Mouse (Mus musculus) MEL (cell line): ENCODE results near the gene Slc7a8.
A peak's percentile ranks its signal among the peaks of the same experiment; 100 is the strongest.

Experiments
- CTCF ChIP-seq, 3 experiments: IDR thresholded peaks in 2 of 3; conservative IDR thresholded peaks in 1 of 3; 2 replicates each; pipeline ENCODE4 v1.5.1; 2011 to 2012; ENCODE audit warnings: low read length in 3 of 3, low read depth in 2 of 3, mild to moderate bottlenecking in 2 of 3, improper control_type of control experiment in 1 of 3, inconsistent platforms in 1 of 3, mixed read lengths in 1 of 3, moderate library complexity in 1 of 3; ENCODE audit not compliant: control insufficient read depth in 1 of 3, insufficient read depth in 1 of 3, poor library complexity in 1 of 3, severe bottlenecking in 1 of 3
- EP300 ChIP-seq, 2 experiments: IDR thresholded peaks; 2 replicates each; pipeline ENCODE4 v1.6.1; 2011; ENCODE audit warnings: improper control_type of control experiment in 2 of 2, low read length in 2 of 2, low read depth in 1 of 2, mild to moderate bottlenecking in 1 of 2
- ETS1 ChIP-seq: IDR thresholded peaks from 2 replicates; pipeline ENCODE4 v1.6.1; 2012; ENCODE audit warnings: low read depth, mild to moderate bottlenecking, inconsistent platforms, low read length, improper control_type of control experiment, moderate library complexity
- GABPA ChIP-seq: IDR thresholded peaks from 2 replicates; pipeline ENCODE4 v1.6.1; 2012; ENCODE audit warnings: low read depth, mild to moderate bottlenecking, inconsistent platforms, low read length, improper control_type of control experiment, moderate library complexity
- MAX ChIP-seq: IDR thresholded peaks from 2 replicates; pipeline ENCODE4 v1.6.1; 2011; ENCODE audit warnings: low read length, improper control_type of control experiment
- NELFE ChIP-seq: IDR thresholded peaks from 2 replicates; pipeline ENCODE4 v1.6.1; 2011; ENCODE audit warnings: low read depth, low read length, improper control_type of control experiment
- POLR2A ChIP-seq, 2 experiments: IDR thresholded peaks; 2 replicates each; pipeline ENCODE4 v1.6.1; 2011 to 2012; ENCODE audit warnings: low read length in 2 of 2, mild to moderate bottlenecking in 2 of 2, control low read depth in 1 of 2, improper control_type of control experiment in 1 of 2, low read depth in 1 of 2, moderate library complexity in 1 of 2; ENCODE audit not compliant: control insufficient read depth in 1 of 2, insufficient read depth in 1 of 2, poor library complexity in 1 of 2
- TCF12 ChIP-seq: IDR thresholded peaks from 2 replicates; pipeline ENCODE4 v1.6.1; 2014; ENCODE audit warnings: low read depth, mild to moderate bottlenecking, inconsistent platforms, low read length, improper control_type of control experiment, moderate library complexity
- USF1 ChIP-seq: IDR thresholded peaks from 2 replicates; pipeline ENCODE4 v1.6.1; 2014; ENCODE audit warnings: low read depth, mild to moderate bottlenecking, inconsistent platforms, low read length, improper control_type of control experiment, moderate library complexity
- ZNF384 ChIP-seq: IDR thresholded peaks from 2 replicates; pipeline ENCODE4 v1.6.1; 2012; ENCODE audit warnings: low read depth, mild to moderate bottlenecking, inconsistent platforms, low read length, improper control_type of control experiment

GRCm38 (mm10) chr14:54753986-54754601 lies 27.7 kb downstream of the Slc7a8 start:
- peak; percentile 89 for TF ChIP-seq USF1
- TF ChIP-seq ZNF384 = no peak
- TF ChIP-seq GABPA = no peak
- TF ChIP-seq NELFE = no peak
- TF ChIP-seq TCF12 = no peak
- no peak for TF ChIP-seq CTCF (IDR thresholded peaks at IDR 0.05 in 2 of 3, conservative IDR thresholded peaks at IDR 0.05 in 1 of 3; ENCODE audit: control insufficient read depth in 1 of 3, insufficient read depth in 1 of 3, low read depth in 2 of 3, low read length in 3 of 3, poor library complexity in 1 of 3, severe bottlenecking in 1 of 3)
- TF ChIP-seq EP300 (IDR thresholded peaks at IDR 0.05; ENCODE audit: low read depth in 1 of 2, low read length in 2 of 2) = no peak
- no peak for TF ChIP-seq POLR2A (IDR thresholded peaks at IDR 0.05; ENCODE audit: control insufficient read depth in 1 of 2, insufficient read depth in 1 of 2, low read depth in 1 of 2, low read length in 2 of 2, poor library complexity in 1 of 2)
- peak; percentile 86 for TF ChIP-seq MAX
- 0 out of 2 replicates have a peak, but pooled peaks have one; percentile 27 for TF ChIP-seq ETS1
